Mouse (Mus musculus): ENCODE measurements around the gene Cbfb.

The Cbfb gene

GRCm38 (mm10) chr8:105252680-105253537, 82.4 kb downstream of the Cbfb start:
- DNase-seq (ENCODE audit: low spot score) = no peak

- no peak for DNase-seq (ENCODE audit: low spot score)
Observed at GRCm38 (mm10) chr8:105253766-105254151, 83.3 kb downstream of the Cbfb start.

- DNase-seq (ENCODE audit: low spot score) = peak; percentile 92
Observed at GRCm38 (mm10) chr8:105254152-105254965, 83.9 kb downstream of the Cbfb start.

DNA sequence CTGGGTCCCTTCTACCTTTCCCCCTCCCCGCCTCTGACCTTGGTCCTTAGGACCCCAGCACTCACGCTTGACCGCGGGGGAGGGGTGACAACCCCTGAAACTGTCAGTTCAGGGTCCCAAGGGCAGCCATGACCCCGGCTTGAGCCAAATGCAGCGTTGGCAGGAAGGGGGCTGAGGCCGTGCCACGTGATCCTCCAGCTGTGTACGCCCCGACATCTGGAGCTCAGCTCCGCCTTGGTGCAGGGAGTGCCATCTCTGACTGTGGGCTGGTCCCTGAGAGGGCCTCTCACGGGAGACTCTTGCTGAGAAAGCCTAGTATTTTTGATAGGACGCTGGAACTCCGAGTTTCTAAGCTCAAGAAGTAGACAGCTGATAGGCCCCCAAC, 84.5 kb downstream of the Cbfb start, which contains the start of gene B3gnt9:
B3gnt9 (minus strand) TSS at position 188 of the 385 bp plus-strand sequence.
- DNase-seq (ENCODE audit: low spot score) = peak; percentile 72

- DNase-seq (ENCODE audit: low spot score) = no peak
Observed at GRCm38 (mm10) chr8:105257318-105258114, 87.0 kb downstream of the Cbfb start.

DNA sequence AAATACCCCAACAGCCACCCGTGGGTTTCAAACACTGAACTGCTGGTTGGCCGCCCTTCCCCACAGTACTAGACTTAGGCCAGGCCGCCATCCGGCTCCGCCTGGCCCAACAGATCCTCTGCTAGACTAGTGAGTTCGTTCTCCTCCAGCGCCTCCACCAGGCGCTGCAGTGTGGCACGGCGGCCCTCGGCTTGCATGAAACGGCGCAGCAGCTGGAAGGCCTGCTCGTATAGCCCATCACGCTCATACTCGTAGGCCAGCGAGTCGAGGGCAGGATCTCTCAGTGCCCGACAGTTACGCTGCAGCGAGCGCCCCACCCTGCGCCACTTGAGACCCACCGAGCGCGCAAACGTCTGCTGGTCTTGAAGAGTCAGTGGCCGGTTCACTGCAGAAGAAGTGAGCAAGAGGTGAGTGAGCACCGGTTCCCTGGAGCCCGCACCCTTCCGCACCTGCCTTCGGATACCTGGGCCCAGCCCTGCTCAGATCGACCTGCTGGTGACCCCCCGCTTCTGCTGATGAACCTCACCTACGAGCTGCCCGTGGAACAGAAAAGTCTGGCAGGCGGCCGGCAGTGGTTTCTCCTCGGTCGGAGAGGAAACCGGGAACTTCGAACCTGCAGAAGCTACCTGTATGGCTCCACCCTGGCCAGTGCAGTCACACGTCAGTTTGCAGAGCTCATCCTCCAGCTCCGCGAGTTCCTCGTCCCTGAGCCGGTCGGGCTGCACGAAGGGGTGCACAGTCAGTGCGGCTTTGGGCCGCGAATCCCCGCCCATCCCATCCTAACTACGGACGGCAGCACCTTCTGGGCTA, 88.6 kb downstream of the Cbfb start:
- DNase-seq (ENCODE audit: low spot score) = no peak

DNA sequence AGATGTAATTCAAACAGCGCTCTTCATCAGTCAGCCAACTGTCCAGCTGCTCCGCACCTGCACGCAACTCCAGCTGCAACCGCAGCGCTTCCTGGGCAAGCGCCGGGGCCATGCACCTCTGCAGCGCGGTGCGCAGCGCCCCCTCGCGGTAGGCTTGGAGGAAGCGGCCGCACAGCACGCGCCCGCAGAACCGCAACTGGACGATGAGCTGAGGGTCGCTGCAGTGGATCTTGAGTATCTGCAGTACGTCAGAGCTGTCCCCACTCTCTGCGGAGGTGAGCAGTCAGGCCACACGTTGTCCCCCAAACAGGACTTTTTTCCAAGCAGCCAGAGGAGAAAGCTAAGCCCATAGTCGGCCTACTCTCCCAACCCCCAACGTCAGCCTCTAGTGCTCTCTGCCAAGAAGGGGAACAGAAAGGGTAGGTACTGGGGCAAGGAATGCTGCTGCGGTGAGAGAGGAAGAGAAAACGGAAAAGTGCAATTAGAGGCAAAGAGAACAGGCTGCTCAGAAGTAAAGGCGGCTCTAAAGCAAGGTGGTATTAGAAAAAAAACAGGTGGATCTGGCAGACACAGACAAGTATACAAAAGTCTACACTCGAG, 89.3 kb downstream of the Cbfb start:
- DNase-seq (ENCODE audit: low spot score) = peak; percentile 78

DNA sequence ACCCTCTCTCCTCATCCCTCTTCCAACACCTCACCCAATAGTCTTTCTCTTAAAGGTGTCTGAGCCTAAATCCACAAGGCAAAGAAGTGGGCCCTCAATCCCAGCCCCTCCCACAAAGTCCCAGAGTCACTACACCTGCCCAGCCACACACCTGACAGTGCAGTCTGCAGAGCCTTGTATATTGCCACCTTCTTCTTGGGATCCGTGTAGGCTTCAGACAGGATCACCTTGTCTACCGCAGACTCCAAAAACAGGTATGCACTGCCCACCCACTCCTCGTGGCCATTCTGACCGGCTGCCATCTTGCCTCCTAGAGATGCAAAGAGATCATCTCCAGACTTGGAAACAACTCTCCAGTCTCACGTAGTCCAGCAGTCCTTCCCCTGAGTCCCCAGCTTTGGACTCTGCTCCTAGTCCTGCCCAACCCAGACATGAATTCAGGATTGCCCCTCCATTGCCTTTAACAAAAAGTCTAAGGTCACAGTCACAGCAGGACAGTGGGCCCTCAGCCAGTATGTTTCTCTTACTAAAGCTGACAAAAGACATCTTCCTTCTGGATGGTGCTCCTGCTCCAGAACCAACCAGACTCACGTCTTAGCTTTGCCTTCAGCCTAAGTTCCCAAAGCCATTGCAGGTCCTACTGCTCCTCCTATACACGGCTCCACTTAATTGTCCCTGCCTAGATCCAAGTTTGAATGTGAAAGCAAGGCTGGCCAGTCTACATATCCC, 90.1 kb downstream of the Cbfb start:
- no peak for DNase-seq (ENCODE audit: low spot score)

DNA sequence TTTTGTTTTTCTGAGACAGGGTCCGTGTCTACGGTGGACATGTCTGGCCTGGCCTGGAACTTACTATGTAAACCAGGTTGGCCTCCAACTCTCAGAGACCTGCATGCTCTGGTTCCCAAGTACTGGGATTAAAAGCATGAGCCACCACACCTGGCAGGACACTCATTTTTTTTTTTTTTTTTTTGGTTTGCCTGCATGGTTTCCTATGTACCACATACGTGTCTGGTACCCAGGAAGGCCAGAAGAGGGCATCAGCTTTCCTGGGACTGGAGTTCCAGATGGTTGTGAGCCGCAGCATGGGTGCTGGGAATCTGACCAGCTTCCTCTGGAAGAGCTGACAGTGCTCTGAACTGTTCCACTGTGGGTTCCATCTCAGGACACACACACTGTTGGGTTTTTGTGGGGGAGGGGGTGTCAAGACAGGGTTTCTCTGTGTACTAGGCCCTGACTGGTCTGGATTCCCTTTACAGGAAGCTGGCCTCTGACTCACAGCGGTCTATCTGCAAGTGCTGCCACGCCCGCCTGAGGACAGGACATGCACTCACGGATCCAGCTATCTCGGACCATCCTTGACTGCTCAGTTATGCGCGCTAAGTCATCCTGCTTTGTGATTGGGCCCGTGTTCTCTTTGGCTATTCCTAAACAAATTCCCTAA, 91.0 kb downstream of the Cbfb start:
- no peak for DNase-seq (ENCODE audit: low spot score)

- DNase-seq (ENCODE audit: low spot score) = no peak
Observed at GRCm38 (mm10) chr8:105263244-105263912, 92.9 kb downstream of the Cbfb start.

GRCm38 (mm10) chr8:105264024-105264982, 93.8 kb downstream of the Cbfb start, which contains the start of the genes Tradd and Fbxl8:
TSS of gene Tradd (minus strand) at chr8:105264609.
TSS of gene Fbxl8 (plus strand) at chr8:105264648.
- DNase-seq (ENCODE audit: low spot score) = peak; percentile 80

- DNase-seq (ENCODE audit: low spot score) = no peak
Observed at GRCm38 (mm10) chr8:105265128-105265527, 94.7 kb downstream of the Cbfb start.

DNA sequence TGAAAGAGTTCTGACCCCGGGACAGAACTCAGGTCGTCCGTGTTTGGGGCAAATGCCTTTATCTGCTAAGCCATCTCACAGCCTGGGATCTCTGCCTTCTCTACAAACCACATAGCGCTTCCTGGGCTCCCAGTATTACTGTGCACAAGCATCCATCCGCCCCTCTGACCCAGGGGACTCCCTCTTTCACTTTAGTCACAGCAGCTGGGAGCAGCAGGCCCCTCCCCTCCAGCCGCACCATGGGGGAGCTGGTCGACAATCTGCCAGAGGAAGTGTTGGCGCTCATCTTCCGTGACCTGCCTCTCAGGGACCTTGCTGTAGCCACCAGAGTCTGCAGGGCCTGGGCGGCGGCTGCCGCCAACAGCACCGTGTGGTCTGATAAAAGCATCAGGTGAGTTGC, 96.3 kb downstream of the Cbfb start:
- no peak for DNase-seq (ENCODE audit: low spot score)

All from ovary, postnatal 36 days (tissue).